Mouse (Mus musculus) layer of hippocampus, adult 18-20 months (tissue): ENCODE measurements around the gene Npvf. TPM values are rescaled to one million over a fixed set of nuclear protein-coding genes. Genes with fewer than 3 reads are reported as not detected.
"Not testable (repeated sequence)": the region's sequence is repeated elsewhere in the genome, so short reads cannot be mapped to it uniquely, and the experiment has no call there.

Experiments
- DNase-seq, 2 experiments: peaks; one replicate each; pipeline ENCODE4 v3.0.0; 2022; ENCODE audit warnings: low spot score in 2 of 2
- total RNA-seq, 2 experiments: library from RNA; stranded (reverse); gene quantifications; 2 replicates each; pipeline ENCODE4 v1.2.3; 2021

The Npvf gene
- total RNA-seq, 2 experiments from 2014 or later = not detected

DNA sequence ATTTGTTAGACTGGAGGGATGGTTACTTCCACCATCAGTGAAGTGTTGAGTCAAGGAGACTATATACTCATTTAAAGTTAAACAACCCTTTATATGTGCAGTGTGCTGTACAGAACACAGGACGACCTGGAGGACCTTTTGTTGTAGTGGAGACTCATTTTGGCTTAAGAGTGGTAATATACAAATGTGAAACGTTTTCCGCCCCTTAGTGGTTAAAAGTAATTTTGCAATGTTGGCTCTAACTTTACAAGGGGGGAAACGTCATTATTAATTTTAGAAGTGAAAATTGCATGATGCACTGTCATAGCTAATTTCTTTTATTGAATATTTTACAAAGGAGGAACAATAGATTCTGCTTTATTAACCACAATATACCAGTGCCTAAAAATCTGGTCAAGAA is 13.9 kb downstream of the Npvf start:
- peak in 1 of 2 experiments; percentile 8 for DNase-seq

GRCm38 (mm10) chr6:50639656-50640055 is 14.6 kb downstream of the Npvf start:
- DNase-seq = no peak

GRCm38 (mm10) chr6:50626170-50626569 is 28.1 kb downstream of the Npvf start:
- DNase-seq = not testable (repeated sequence)

DNA sequence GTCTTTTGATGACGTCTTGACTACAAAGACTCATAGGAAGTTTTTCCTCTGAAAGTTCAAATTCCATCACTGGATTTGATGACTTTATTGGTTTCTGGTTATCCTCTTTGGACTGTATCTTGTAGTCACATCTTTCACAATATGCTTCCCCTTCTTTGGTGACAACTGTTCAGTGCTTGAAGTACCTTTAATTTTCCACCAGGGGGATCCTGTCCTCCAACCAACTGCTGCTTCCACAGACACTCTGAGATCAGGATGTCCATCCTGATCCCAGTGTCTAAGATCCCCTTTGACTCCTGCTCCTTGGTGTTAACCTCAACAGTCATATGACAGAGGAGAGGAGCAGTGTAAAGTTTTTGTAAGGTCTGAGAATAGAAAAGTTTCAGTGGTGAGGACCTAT is 36.0 kb downstream of the Npvf start:
- not testable (repeated sequence) for DNase-seq

- no peak for DNase-seq
Measured at GRCm38 (mm10) chr6:50601620-50602019, 52.6 kb downstream of the Npvf start.

Other genes with a start within 250 kb of the Npvf start
- 10 to 100 TPM; 17.3 to 19.6 TPM for gene Osbpl3, start 198.2 kb downstream of the Npvf start, total RNA-seq
- gene Cycs, start 87.9 kb downstream of the Npvf start, total RNA-seq = 10 to 100 TPM; 40.9 to 42.0 TPM
- gene 4921507P07Rik, start 57.8 kb downstream of the Npvf start, total RNA-seq = under 1 TPM; 0.25 to 0.48 TPM